Mouse (Mus musculus) layer of hippocampus, postnatal 14 days (tissue): ENCODE data around the gene 4931428F04Rik. TPM values are rescaled to one million over a fixed set of nuclear protein-coding genes. Genes with fewer than 3 reads are reported as not detected.
"Not testable (repeated sequence)": the region's sequence is repeated elsewhere in the genome, so short reads cannot be mapped to it uniquely, and the experiment has no call there.

ENCODE experiments used
- DNase-seq, 2 experiments: peaks; one replicate each; pipeline ENCODE4 v3.0.0; 2021 to 2022; ENCODE audit warnings: low spot score in 2 of 2, mixed read lengths in 1 of 2
- total RNA-seq, 2 experiments: library from RNA; stranded (reverse); gene quantifications; 2 replicates each; pipeline ENCODE4 v1.2.3; 2021

4931428F04Rik gene
- total RNA-seq, 2 experiments from 2014 or later: 32.4 to 33.1 TPM

DNA sequence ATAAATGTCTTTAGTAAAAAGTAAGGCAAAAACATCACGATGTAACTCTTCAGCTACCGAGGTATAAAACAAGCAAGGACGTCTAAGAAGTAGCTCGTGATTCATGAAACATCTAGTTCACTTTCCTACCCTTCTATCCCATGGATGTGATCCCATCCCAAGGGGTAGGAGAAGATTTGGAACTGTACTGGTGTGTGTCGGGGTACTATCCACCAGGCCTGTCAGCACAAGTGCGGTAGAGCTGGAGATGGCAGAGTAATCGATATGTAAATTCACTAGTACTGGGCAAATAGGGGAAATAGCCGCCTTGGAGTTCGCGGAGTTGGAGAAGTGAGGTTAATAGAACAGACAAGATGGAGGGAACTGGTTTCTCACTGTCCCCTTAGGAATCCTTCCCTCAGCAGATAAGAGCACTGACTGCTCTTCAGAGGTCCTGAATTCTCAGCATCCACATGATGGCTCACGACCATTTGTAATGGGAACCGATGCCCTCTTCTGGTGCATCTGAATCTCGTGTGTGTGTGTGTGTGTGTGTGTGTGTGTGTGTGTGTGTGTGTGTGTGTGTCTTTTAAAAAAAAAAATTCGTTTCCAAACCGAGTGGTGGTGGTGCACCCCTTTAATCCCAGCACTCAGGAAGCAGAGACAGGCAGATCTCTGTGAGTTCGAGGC is 26.3 kb downstream of the 4931428F04Rik start:
- DNase-seq: no peak

GRCm38 (mm10) chr8:105261326-105261980 is 28.2 kb downstream of the 4931428F04Rik start:
- DNase-seq: no peak

GRCm38 (mm10) chr8:105260371-105261099 is 29.1 kb downstream of the 4931428F04Rik start:
- no peak for DNase-seq

DNA sequence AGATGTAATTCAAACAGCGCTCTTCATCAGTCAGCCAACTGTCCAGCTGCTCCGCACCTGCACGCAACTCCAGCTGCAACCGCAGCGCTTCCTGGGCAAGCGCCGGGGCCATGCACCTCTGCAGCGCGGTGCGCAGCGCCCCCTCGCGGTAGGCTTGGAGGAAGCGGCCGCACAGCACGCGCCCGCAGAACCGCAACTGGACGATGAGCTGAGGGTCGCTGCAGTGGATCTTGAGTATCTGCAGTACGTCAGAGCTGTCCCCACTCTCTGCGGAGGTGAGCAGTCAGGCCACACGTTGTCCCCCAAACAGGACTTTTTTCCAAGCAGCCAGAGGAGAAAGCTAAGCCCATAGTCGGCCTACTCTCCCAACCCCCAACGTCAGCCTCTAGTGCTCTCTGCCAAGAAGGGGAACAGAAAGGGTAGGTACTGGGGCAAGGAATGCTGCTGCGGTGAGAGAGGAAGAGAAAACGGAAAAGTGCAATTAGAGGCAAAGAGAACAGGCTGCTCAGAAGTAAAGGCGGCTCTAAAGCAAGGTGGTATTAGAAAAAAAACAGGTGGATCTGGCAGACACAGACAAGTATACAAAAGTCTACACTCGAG is 29.8 kb downstream of the 4931428F04Rik start:
- DNase-seq: peak in 1 of 2 experiments; percentile 72

GRCm38 (mm10) chr8:105258911-105259720 is 30.5 kb downstream of the 4931428F04Rik start:
- no peak for DNase-seq

DNA sequence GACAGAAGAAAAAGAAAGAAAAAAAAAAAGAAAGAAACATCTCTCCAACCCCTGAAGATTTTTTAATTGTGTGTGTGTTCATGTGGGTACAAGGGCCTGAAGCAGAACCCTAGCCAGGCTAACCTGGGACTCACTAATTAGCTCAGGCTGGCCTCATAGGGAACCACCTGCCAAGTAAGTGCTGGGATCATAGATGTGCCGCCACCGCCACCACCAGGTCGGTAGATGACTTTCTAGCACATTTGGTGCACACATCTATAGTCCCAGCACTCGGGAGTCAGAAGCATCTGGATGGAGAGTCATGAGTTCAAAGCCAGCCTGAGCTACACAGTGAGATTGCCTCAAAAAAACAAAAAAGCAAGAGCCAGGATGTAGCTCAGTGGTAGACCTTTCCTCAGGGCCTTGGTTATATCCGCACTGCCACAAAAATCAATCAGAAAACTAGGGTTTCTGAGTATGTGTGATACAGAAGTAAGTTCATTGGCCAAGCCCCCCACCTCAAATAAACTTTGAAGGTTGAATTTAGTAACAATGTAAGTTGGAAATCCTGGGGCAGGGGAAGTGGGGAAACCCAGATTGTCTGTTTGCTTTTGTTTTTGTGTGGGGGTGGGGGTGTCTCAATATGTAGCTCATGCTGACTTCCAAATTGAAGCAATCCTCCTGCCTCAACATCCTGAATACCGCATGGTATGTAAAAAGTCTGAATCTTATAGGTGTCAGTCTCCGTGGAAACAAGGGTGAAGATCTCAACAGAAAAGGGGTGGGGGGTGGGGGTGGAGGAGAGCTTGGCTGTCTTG is 32.1 kb downstream of the 4931428F04Rik start:
- no peak for DNase-seq

DNA sequence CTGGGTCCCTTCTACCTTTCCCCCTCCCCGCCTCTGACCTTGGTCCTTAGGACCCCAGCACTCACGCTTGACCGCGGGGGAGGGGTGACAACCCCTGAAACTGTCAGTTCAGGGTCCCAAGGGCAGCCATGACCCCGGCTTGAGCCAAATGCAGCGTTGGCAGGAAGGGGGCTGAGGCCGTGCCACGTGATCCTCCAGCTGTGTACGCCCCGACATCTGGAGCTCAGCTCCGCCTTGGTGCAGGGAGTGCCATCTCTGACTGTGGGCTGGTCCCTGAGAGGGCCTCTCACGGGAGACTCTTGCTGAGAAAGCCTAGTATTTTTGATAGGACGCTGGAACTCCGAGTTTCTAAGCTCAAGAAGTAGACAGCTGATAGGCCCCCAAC is 34.7 kb downstream of the 4931428F04Rik start, which contains the start of gene B3gnt9:
B3gnt9 (minus strand) TSS at position 188 of the 385 bp plus-strand sequence.
- DNase-seq: no peak

GRCm38 (mm10) chr8:105254152-105254965 is 35.3 kb downstream of the 4931428F04Rik start:
- peak; percentile 87 to 89 for DNase-seq

- DNase-seq: no peak
Measured at GRCm38 (mm10) chr8:105253766-105254151, 35.9 kb downstream of the 4931428F04Rik start.

DNA sequence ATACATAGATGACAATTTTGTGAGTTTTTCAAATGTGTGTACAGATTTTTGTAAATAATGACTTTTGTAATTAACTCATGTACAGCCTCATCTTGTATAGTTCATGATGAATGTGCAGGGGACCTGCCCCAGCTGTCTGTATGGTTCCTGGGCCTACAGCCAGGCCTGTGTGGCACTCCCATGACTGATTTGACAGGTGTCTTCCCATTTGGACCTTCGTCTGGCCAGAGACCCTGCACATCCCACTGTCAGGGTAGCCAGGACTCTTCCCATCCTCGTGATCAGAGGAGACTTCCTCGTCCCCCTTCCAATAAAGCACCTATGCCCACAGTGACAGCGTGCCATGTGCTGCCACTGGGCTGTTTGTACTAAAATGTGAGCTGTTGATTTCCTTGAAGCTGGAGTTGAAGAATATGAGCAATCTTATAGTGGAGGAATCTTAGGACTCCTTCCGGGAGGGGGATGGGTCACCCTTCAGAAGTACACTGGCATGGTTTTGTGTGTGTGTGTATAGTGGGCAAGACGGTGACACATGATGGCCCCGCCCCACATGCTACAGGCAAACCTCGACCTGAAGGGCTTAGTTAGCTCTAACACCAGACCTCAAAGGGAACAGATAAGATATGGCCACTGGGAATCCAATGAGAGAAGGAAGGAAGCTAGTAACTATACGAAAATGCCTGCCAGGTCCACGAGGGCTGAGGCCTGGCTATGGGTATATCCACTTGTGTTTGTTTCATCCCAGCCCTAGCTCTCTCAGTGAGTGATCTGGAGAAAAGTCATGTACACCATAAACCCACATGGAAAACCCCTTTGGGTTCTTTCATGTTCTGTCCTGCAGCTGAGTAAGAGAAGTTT is 36.8 kb downstream of the 4931428F04Rik start:
- no peak for DNase-seq

DNA sequence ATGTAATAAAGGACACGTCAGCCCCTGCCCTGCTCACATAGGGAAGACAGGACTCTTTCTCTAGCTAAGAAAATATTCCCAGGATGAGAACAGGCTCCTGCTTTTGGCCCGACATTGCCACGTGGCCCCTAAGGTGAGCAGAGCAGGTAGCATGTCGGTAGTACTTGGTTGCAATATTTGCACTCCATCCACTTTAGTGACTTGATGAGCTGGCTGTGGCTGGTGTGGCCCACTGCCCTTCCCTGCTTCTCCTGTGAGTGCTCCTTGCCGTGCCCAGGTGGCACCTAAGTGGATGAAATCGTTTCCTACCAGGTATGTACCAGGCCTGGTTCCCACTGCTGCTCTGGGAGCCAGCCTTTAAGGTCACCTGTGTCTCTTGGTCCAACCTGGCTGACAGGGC is 37.7 kb downstream of the 4931428F04Rik start:
- no peak for DNase-seq

GRCm38 (mm10) chr8:105241016-105241415 is 48.6 kb downstream of the 4931428F04Rik start:
- DNase-seq: no peak

DNA sequence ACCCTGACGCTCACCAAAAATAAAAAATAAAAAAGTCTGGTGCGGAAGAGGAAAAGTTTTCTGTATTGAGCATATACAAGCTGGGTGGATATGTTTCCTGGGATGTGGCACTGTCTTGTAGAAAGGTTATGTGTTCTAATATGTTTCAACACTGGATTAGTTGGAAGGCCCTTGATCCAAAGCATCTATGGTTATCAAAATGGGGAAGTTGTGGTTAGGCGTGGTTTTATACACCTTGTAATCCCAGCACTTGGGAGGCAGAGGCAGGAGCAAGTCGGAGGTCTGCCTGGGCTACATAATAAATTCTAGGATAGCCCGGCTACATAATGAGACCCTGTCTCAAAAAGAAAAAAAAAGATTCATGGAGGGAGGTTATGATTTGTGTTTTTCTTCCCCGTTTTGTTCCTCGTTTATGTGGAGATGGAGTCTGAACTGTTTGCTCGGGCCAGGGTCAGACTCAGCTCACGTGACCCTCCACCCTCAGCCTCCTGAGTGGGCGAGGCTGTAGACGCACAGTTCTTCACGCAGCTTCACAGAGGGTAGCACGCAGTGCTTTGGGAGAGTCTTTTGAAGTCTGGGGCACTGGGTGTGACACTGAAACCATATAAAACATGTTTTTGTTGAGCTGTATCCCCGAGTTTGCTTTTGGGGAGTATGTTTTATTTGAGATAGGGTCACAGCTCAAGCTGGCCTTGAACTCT is 52.1 kb downstream of the 4931428F04Rik start:
- DNase-seq: no peak

DNA sequence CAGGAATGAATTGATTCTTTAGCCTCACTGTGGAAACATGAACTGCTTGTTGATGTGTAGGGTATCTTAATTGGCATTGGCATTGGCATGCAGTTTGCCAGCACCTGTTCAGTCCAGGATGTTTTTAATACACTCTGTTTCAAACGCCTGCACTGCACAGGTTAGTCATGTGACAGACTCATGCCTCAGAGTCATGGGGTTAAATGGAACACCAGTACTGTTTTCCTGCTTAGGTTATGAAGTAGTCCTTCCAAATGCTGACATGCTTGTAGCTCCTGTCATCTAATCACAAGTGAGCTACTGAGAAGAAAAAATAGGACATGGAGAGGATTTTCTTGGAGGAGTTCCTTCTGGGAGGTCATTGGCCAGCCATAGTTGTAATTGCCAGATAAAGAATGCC is 54.5 kb downstream of the 4931428F04Rik start:
- DNase-seq: no peak

DNA sequence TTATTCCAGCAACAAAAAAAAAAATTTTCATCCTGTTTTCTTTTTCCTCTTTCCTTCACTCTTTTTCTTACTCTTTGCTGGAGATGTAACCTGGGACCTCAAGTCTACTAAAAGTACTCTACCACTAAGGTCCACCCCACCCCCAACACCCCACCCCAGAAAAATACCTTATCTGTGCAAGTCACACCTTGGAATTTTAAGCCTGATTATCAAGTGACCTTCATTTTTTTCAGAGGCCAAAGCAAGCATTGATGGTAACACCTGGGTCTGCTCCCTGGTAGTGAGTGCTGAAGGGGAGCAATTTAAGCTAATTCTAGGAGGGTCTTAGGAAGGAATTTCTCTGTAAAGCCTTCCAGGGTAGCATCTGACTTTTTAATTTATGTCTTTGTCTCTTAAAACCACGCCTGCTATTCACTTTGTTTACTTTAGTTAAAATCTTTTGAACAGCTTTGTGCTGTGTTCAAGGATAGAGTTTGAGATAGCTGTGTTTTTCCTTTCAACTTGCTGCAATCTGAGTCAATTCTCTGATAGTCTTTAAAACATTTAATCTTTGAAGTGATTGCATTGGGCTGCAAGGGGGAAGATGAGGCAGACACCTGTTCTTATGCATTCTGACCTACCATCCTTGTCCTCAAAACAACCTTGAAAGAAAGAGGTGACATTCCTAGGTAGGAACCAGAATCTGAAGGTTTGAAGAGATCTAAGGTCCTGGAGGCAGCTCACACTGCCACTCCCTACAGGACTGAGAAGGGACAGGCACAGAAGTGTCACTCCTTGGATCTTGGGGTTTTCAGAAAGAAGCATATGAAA is 56.3 kb downstream of the 4931428F04Rik start:
- DNase-seq: no peak

DNA sequence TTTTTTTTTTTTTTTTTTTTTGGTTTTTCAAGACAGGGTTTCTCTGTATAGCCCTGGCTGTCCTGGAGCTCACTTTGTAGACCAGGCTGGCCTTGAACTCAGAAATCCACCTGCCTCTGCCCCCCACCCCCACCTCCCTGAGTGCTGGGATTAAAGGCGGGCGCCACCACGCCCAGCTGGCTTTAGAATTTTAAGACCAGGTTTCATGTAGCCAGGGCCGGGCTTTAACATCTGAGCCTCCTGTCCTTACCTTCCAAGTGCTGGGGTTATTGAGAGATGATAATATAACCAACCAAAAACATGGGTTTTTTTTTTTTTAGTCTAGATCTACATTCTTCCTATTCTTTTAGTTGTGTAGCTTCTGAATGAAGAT is 57.4 kb downstream of the 4931428F04Rik start:
- DNase-seq: not testable (repeated sequence)
